Mouse (Mus musculus) mouse embryonic stem cell (cell line): Measurements from ENCODE around the gene Pcbp3.

ENCODE experiments used
- in situ Hi-C, 2 experiments: fragments of 300-500 bp; cut with MboI; formaldehyde crosslinking; loops; 1 replicate in 1 of 2; 3 replicates in 1 of 2; pipeline ENCODE4 v1.14.3; 2019 to 2020; ENCODE audit warnings: low sequenced_read_pairs in 2 of 2, low pct_unique_long_range_greater_than_20kb in 1 of 2, mixed read lengths in 1 of 2; ENCODE audit not compliant: unreplicated experiment in 1 of 2

Pcbp3 gene

DNA sequence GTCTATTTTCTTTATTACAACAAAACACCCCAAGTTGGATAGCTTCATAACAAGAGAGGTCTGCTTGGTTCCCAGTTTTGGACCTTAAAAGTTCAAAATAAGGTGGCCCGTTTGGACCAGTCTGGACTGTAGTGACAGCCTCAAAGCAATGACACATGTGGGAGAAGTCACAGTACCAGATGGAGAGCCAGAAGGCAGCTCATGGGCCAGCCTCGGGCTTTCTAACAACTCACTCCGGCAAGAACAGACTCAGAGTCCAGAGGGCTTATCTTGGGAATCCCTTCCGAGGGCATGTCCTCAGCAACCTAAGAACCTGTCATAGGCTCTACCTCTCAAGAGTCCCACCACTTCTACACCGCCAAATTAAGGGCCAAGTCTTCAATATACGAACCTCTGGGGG lies 24.9 kb downstream of the Pcbp3 start:
- in situ Hi-C loops, result no loop called here

GRCm38 (mm10) chr10:76934805-76935204 lies 26.9 kb downstream of the Pcbp3 start:
- in situ Hi-C loops, result no loop called here

DNA sequence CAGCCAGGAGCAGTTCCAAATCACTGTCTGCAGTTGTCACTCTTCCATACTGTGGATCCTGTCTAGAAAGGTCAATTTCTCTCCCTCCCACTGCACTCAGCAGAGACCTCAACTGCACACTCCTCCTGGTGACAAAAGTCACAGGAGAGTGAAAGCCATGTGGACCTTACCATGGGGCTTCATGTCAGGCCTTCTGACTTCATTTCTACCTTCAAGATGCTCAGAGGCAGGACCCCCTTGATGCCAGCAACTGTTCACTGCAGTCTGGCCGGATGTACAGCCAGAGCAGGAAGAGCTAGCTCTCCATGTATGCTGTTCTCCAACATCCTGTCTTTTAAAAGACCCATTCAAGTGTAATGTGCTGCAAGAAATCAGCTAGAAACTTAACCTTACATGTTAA lies 29.9 kb downstream of the Pcbp3 start:
- in situ Hi-C loops, result no loop called here

DNA sequence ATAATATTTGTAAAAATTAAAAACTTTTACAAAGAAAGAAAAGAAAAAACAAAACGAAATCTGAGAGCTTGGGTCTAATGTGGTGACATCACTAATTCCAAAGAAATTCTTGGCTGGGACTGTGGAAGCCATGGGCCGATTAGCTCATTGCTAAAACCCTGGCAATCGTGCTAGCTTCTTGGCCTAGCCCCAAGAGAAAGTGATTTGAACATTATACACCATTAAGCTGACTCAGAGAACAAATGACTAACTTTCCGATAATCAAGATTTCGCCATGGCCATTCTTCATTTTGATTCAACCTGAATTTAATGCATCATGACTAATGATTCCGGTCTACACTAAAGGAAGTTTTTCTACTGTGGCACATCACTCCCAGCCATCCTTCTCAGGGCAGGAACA lies 30.6 kb downstream of the Pcbp3 start:
- in situ Hi-C loops, result no loop called here

- in situ Hi-C loops, result no loop called here
These were observed 37.2 kb downstream of the Pcbp3 start for GRCm38 (mm10) chr10:76924441-76924840.

DNA sequence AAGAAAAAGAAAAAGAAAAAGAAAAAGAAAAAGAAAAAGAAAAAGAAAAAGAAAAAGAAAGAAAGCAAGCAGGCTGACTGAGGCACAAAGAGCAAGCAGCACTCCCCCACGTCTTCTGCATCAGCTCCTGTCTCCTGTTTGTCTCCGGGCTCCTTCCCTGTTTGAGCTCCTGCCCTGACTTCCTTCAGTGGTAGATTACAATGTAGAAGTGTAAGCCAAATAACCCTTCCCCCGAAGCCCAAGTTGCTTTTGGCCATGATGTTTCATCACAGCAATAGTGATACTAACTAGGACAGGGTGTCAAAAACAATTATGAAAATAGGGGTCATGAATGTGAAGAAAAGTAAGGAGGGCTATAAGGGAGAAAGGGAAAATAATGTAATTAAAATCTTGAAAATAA lies 43.6 kb downstream of the Pcbp3 start:
- in situ Hi-C loops, result no loop called here

- in situ Hi-C loops, result no loop called here
These were observed 55.3 kb downstream of the Pcbp3 start for GRCm38 (mm10) chr10:76906434-76906833.

DNA sequence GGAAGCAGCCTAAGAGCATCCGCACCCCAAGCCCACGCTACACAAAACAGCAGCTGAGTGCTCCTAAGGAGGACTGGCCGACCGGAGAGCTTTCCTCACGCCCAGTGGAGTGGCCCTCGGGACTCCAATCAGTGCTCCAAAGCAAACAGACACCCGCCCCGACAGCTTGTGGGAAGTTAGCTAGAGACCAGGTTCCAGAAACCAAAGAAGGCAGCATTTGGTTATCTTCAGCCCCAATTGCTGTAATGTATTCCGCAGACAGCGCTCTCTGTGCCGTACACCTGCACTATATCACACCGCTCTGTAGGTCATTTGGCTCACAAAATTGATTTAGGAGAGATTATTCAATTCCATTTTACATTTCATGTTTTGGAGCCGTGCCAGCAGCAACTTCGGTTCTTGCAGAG lies 55.7 kb downstream of the Pcbp3 start:
- in situ Hi-C loops, result no loop called here

- in situ Hi-C loops, result no loop called here
These were observed 58.0 kb downstream of the Pcbp3 start for GRCm38 (mm10) chr10:76903694-76904093.

GRCm38 (mm10) chr10:76903099-76903498 lies 58.6 kb downstream of the Pcbp3 start:
- in situ Hi-C loops, result no loop called here

DNA sequence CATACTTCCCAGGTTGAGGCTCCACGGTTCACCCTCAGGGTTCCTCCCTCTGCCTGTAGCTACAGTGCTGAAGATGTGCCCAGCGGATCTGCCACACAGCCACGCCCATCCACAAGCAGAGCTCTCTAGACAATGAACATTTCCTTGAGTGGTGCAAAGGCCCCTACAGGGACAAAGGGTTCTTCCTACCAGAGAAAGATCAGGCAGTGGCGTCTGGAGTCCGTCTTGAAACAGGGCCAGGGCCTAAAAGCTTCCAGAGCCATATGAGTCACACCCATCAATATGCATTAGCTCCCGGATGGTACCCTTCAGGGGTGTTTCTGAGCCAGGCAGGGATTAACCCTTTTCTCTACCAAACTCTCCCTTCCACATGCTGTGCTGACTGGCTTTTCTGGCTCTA lies 59.1 kb downstream of the Pcbp3 start:
- in situ Hi-C loops, result no loop called here

DNA sequence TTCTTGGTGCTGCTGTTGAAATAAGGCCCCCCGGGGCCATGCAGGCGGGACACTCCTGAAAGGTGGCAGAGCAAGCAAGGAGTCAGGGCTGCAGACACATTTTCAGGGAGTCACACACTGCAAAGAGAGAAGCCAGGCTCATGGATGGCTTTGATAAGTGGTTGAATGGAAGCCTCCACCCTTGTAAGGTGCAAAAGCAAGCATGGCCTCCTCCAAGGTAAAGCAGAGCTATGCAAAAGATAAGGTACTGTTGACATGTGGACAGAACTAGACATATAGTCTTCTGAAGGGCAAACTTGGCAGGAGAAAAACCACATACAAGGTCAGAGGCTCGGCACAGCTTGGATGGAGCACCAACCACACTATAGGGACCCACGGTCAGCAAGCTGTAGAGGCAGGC lies 63.3 kb downstream of the Pcbp3 start:
- in situ Hi-C loops, result no loop called here

DNA sequence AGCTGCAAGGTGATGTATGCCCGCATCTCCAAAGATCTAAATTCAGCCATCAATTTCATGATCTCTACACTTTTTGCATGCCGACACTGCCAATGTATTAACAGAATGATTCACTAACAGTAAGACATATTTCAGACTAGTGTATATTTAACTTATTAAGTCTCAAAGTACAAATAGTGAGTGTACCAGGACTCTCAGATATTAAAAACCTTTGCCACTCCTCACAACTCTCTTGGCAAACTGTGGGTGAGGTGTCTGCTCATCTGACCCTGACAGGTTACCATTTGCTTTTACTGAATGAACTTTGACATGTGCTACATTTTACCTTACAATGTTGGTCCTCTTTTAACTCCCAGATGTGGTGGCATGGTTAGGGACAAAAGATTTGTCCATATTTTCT lies 70.2 kb downstream of the Pcbp3 start:
- in situ Hi-C loops, result no loop called here

GRCm38 (mm10) chr10:76883442-76884244 lies 78.0 kb downstream of the Pcbp3 start:
- in situ Hi-C loops, result no loop called here

- in situ Hi-C loops, result no loop called here
These were observed 78.8 kb downstream of the Pcbp3 start for GRCm38 (mm10) chr10:76882644-76883441.

- in situ Hi-C loops, result no loop called here
These were observed 79.8 kb downstream of the Pcbp3 start for GRCm38 (mm10) chr10:76881900-76882299.

DNA sequence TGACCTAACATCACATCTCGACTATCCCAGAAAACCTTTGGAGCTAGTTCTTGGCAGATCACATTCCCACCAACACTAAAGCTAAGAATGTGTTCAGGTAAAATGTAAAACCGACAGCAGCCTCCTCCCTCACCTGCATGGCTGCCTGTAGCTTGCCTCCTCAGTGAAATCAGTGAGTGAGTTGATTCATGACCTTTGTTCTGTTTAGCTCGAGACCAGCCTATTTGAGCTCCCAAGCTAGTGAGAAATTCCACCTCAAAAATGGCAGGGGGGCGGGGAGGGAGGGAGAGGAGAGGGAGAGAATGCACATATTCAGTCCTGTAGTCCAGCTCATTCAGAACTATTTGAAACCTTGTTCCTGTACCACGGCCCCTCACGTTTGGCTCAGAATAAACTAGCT lies 86.4 kb downstream of the Pcbp3 start:
- in situ Hi-C loops, result no loop called here

DNA sequence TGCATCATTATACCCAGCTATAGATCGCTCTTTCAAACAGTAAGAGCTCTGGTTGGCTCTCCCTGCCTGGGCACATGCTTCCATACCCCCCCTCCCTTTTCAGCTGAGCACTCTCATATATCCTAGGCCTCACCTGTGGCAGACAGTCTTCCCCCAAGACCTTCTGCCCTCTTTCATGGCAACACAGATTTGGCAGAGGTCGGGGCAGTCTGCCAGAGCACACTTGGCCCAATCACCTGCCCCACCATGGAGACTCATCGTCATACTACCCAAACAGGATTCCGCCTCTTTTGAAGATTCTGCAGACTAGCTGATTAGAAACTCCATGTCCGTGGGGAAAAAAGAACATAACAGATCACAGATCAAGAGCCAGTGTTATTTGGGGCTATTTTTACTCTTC lies 86.8 kb downstream of the Pcbp3 start:
- in situ Hi-C loops, result no loop called here

- in situ Hi-C loops, result no loop called here
These were observed 87.3 kb downstream of the Pcbp3 start for GRCm38 (mm10) chr10:76874398-76874797.

DNA sequence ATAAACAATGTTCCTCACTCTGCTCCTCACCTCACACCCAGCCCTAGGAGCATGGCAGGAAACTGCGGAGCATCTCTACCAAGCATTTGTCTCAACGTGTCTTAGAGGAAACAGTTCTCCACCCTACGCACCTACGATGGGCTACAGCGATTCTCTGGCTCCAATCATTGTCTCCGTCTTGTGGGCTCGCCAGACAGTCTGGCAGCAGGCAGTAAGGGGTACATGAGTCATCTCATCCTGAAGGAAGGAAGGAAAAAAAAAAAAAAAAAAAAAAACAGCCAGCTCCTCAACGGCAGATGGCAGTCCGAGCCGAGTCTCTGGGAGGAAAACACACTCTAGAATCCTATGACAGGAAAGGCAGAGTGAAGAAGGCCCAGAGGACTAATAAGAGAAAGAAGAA lies 87.7 kb downstream of the Pcbp3 start:
- in situ Hi-C loops, result no loop called here
